Mouse (Mus musculus): ENCODE results near the gene Kcnd1.
A peak's percentile ranks its signal among the peaks of the same experiment; 100 is the strongest.
"Not testable (repeated sequence)": the region's sequence is repeated elsewhere in the genome, so short reads cannot be mapped to it uniquely, and the experiment has no call there.

The Kcnd1 gene

DNA sequence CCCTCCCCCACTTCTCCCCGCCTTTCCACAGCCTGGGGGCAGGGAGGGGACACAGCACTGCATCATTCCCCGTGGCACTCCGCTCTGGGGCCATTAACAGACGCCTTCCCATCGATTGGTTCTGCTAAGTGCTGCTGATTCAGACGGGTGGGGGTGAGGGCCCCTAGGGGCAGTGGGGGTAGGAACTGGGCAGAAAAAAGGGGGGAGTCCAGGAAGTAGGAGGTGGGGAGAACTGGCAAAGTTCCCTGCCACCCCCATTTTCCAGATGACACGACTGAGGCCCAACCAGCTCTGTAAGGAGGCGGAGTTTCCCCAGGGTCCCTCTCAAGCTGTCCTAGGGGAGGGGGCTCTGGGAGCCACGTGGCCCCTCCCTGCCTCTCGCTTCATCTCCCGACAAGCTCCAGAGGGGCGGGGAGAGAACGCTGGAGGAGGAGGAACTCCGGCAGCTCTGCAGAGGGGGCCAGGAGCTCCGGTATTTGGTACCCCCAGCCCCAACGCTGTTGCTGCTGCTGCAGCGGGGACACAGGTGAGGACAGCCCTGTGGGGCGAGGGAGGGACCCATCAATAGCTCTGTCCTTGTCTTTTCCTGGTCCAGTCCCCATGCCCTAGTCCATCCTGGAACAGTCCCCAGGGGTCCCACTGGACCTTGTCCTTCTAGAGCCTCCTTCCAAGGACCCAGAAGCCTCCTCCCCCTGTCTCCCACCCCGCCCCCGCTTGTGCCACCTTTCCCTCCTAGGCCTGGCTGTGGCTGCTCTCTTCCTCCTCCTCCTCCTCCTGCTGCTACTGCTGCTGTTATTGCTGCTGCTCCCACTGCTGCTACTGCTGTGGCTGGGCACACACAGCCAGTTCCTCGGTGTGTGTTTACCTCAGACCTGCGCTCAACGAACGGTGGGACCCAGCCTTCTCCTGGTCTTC lies at the start of gene Kcnd1:
Gene Kcnd1, plus strand, starts transcription at position 425 of the 915 bp plus-strand sequence.
- DNase-seq = peak; percentile 54

GRCm38 (mm10) chrX:7772766-7773165 lies 49.3 kb upstream of the Kcnd1 start:
- DNase-seq = no peak

- no peak for DNase-seq
These were observed 46.4 kb upstream of the Kcnd1 start for GRCm38 (mm10) chrX:7775501-7776205.

GRCm38 (mm10) chrX:7776329-7777082 lies 45.6 kb upstream of the Kcnd1 start:
- DNase-seq = peak; percentile 54

- no peak for DNase-seq
These were observed 43.4 kb upstream of the Kcnd1 start for GRCm38 (mm10) chrX:7778450-7779244.

DNA sequence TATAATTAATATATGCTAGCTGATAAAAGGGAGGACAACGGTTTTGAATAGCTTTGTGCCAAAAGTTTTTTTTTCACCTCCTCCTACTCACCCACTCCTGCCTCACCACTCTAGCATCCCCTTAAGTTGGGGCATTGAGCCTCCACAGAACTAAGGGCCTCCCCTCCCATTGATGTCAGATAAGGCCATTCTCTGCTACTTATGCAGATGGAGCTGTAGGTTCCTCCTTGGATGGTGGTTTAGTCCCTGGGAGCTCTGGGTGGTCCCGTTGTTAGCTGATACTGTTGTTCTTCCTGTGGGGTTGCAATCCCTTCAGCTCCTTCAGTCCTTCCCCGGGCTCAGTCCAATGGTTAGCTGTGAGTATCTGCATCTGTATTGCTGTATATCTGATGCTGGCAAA lies 42.8 kb upstream of the Kcnd1 start:
- DNase-seq = no peak

GRCm38 (mm10) chrX:7782603-7783092 lies 39.4 kb upstream of the Kcnd1 start:
- no peak for DNase-seq

DNA sequence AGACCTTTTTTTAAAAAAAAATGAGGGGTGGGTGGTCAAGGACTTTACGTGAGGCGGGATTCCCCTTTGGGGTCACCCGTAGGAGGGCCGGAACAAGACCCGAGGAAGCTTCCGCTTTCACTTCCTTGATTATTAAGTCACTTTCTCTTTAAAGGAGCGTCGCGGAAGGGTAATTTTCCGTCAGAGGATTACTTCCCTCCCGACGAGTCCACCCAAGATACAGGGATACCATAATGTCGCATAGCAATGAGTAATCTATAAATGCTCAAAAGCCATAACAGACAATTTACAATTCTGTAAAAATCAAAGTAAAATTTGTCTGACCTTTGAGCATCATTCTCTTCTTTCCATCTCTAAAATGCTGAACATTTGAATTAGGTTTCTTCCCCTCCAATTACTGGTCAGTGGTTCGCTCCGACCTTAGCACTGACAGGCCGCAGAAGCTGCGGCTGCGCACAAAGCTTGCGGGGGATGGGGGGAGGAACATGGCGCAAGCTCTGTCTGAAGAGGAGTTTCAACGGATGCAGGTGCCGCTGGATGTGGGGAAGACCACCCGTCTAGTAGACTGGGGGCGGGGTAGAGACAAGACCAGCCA lies 32.5 kb upstream of the Kcnd1 start, which contains the start of gene Gripap1:
Gene Gripap1, plus strand, starts transcription at position 224 of the 595 bp plus-strand sequence.
- DNase-seq = peak; percentile 65

DNA sequence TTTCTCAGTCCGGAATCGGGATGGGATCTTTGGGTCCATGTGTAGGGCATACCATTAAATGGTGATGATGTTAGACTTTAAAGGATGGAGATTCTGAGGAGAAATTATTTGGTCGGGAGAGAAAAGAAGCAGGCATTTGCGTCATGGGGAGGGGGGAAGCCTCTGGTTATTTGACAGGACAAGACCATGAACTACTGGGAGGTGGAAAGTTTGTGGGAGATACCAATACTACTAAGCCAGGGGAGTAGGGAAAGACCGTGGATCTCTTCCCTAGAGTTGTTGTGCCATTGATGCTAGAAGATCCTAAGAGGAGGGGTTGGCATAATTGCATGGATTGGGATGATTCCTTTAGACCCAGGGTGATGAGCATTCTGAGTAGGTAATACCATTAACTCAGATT lies 31.8 kb upstream of the Kcnd1 start:
- no peak for DNase-seq

GRCm38 (mm10) chrX:7793361-7793760 lies 28.7 kb upstream of the Kcnd1 start:
- no peak for DNase-seq

DNA sequence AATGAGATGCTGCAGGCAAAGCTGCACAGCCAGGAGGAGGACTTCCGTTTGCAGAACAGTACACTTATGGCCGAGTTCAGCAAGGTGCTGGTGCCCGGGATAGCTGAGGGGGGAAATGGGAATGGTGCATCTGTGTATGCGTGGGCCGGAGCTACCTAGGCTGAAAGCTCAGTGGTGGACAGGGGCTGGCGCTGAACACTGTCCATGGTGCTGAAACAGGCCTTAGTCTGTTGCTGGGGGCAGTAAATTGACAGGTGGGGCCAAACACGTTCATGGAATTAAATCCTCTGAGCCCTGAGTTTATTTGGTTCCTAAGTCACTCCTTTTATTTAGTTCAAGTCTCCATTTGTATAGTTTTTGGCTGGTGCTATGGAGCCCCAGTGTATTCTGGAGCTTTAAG lies 27.1 kb upstream of the Kcnd1 start:
- no peak for DNase-seq

- no peak for DNase-seq
These were observed 24.8 kb upstream of the Kcnd1 start for GRCm38 (mm10) chrX:7797327-7797726.

DNA sequence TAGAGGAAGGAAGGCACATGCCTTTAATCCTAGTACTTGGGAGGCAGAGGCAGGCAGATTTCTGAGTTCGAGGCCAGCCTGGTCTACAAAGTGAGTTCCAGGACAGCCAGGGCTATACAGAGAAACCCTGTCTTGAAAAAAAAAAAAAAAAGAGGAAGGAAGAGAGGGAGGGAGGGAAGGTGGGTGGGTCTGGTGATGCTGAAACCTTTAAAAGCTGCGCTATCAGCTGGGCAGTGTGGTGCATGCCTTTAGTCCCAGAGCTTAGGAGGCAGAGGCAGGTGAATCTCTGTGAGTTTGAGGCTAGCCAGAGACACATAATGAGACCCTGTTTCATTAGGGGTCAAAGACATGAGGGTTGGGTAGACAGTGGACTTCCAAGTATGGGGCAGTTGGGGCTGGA lies 19.9 kb upstream of the Kcnd1 start:
- not testable (repeated sequence) for DNase-seq

DNA sequence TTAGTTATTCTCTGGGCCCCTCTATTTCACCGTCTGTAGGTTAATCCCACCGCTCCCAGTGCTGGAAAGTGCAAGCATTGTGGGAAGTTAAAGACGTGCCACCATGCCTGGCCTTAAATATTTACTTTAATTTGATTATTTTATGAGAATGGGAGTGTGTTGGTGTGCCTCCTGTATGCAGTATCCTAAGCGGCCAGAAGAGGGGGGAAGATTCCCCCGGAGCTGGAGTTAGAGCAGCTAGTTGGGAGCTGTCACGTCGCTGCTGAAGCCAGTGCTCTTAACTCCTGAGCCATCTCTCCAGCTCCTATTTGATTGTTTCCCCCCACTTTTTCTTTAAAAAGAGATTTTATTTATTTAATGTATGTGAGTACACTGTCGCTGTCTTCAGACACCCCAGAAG lies 7.1 kb upstream of the Kcnd1 start:
- DNase-seq = peak; percentile 27

DNA sequence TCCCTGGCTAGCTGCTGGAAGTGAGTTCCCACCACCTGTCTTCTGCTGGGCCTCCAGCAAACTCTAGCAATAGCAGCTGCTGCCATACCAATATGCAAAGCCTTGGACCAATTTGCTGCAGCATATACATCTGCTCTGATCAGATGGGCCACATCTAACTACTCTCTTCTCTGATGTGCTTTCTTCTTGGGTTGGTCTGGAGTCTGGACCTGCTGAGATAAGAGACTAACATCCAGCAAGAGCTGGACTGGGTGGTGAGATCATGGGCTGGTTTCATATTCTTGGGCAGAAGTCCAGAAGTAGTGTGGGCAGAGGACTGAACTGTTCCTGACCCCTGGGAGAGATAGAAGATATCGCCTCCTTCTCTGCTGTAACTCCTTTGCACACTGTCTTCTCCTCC lies 15.1 kb downstream of the Kcnd1 start:
- no peak for DNase-seq

DNA sequence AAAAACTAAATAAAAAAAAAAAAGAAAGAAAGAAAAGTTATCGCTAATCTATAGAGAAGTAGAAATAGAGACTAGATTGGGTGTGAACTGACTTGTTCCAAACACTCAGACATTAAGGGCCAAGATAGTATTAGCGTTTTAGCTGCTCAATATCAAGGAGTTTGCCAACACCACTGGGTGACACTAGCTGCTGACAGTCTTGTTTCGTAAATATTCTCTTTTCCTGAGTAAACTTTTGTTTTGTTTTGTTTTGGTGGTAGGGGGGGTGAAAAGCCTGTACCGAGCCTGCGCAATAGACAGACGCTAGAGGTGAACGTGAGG lies 18.7 kb downstream of the Kcnd1 start:
- DNase-seq = no peak

- peak; percentile 88 for DNase-seq
These were observed 19.4 kb downstream of the Kcnd1 start, which contains the start of gene Otud5 for GRCm38 (mm10) chrX:7841163-7842162. Gene Otud5, plus strand, starts transcription at chrX:7841364.

GRCm38 (mm10) chrX:7842318-7842717 lies 20.2 kb downstream of the Kcnd1 start:
- peak; percentile 30 for DNase-seq

DNA sequence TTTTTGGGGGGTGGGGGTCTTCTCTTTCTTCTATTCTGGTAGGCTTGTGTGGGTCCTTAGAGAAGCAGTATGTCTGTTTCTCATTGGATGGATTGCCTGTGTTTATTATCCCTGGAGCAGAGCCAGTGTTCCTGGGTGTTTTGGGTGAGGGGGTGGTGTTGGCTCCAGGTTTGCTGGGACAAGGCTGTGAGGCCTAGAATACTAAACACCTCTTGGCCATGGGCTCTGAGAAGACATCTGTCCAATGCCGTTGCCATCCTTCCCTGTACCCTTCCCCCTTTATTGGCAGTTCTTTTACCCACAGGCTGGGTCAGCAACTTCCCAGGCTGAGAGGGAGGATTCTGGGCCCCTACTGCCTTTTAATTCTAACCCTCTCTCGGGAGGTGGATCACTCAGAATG lies 25.8 kb downstream of the Kcnd1 start:
- no peak for DNase-seq

- peak; percentile 22 for DNase-seq
These were observed 32.5 kb downstream of the Kcnd1 start for GRCm38 (mm10) chrX:7854578-7854977.
